Mouse (Mus musculus) stomach, embryonic 16.5 days (tissue): ENCODE data around the gene Tacc3. TPM values are rescaled to one million over a fixed set of nuclear protein-coding genes. Genes with fewer than 3 reads are reported as not detected.
A peak's percentile ranks its signal among the peaks of the same experiment; 100 is the strongest.

Experiments used
- ATAC-seq: fragments of 200-750 bp; cut with Nextera tagmentation; 2 replicates; pipeline ENCODE4 v1.8.0; 2017; ENCODE audit warnings: moderate number of reproducible peaks, moderate TSS enrichment; ENCODE audit not compliant: insufficient read depth, low FRiP score
- H3K27ac ChIP-seq: fragments of 300-500 bp; sonication (generic); 2 replicates; pipeline ENCODE4 v1.5.1; 2014; ENCODE audit warnings: low read length
- H3K27me3 ChIP-seq: fragments of 300-500 bp; sonication (generic); 2 replicates; pipeline ENCODE4 v1.6.1; 2014; ENCODE audit warnings: low read length, control low read depth, mixed read lengths; ENCODE audit not compliant: control insufficient read depth, insufficient read depth
- H3K36me3 ChIP-seq: fragments of 300-500 bp; sonication (generic); 2 replicates; pipeline ENCODE4 v1.6.1; 2014; ENCODE audit warnings: low read length; ENCODE audit not compliant: control insufficient read depth, insufficient read depth
- H3K4me1 ChIP-seq: fragments of 300-500 bp; sonication (generic); 2 replicates; pipeline ENCODE4 v1.6.1; 2014; ENCODE audit warnings: low read length, control low read depth, mixed read lengths; ENCODE audit not compliant: control insufficient read depth, insufficient read depth
- H3K4me2 ChIP-seq: fragments of 300-500 bp; sonication (generic); 2 replicates; pipeline ENCODE4 v1.6.1; 2014; ENCODE audit warnings: low read depth, low read length, mixed read lengths
- H3K4me3 ChIP-seq: fragments of 300-500 bp; sonication (generic); replicated peaks from 2 replicates; pipeline ENCODE4 v1.5.1; 2014; ENCODE audit warnings: mild to moderate bottlenecking, low read length
- H3K9ac ChIP-seq: fragments of 300-500 bp; sonication (generic); 2 replicates; pipeline ENCODE4 v1.6.1; 2014; ENCODE audit warnings: low read length
- H3K9me3 ChIP-seq: fragments of 300-500 bp; sonication (generic); replicated peaks from 2 replicates; pipeline ENCODE4 v1.6.1; 2016; ENCODE audit warnings: low read length, control low read depth; ENCODE audit not compliant: control insufficient read depth
- WGBS: fragments of 180-500 bp; shearing (Covaris S2); extraction: QIAGEN DNeasy Blood & Tissue Kit; methylation state at CpG from one replicate; pipeline ENCODE4 v1.1.7; 2014; 5-methylcytosine and 5-hydroxymethylcytosine counted together
- polyA plus RNA-seq: library from polyadenylated mRNA; unstranded; fragments of >200 nt; fragmentation: Nextera tagmentation; extraction: Ambion mirVana; gene quantifications from 2 replicates; pipeline ENCODE4 v1.2.1, GENCODE M21; 2015

Tacc3 gene
- polyA plus RNA-seq, 1 experiment from 2014 or later, result 145 TPM

DNA sequence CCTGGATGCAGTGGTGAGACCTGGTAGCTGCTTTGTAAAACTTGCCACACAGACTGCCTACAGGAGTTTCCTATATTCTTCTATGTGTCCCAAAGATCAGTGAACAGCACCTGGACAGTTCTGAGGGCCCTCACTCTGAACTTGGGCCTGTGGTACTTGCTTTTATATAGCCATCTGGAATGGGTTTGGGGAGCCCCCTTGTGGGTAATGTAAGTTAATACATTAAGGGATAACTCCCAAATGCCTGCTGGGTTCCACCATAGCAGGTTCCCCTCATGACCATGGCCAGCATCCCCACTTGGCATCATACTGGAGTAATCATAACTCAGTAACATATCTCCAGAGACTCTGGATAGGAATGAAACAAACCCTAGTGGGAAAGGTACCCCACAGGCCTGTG lies 10.3 kb downstream of the Tacc3 start:
- Histone ChIP-seq H3K4me1 (no peaks in the 10 kb centered on the region), H3K9me3 (no peaks in the 10 kb centered on the region), H3K36me3 (peaks cover 13% of the 10 kb centered on the region), H3K27me3 (no peaks in the 10 kb centered on the region), H3K9ac (no peak overlapping the region), H3K27ac (no peak overlapping the region), H3K4me2 (no peak overlapping the region), H3K4me3 (no peak overlapping the region)
- no peak for ATAC-seq

DNA sequence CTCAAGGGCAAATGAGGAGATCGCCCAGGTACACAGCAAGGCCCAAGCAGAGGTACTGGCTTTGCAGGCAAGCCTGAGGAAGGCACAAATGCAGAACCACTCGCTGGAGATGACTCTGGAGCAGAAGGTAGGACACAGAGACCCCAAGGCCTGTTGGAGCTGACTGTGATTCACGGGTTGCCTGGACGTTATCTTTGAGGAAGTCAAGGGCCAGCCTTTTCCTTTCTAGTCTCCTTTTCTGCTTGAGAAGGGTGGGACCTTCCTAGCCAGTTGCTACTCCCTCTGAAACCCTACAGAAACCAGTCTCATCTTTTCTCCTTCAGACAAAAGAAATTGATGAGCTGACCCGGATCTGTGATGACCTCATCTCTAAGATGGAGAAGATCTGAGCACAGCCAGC lies 13.7 kb downstream of the Tacc3 start:
- H3K27ac ChIP-seq, result no peak overlapping the region
- no peak for ATAC-seq
- no peak overlapping the region for H3K4me3 ChIP-seq
- H3K9me3 ChIP-seq, result no peaks in the 10 kb centered on the region
- H3K9ac ChIP-seq, result no peak overlapping the region
- H3K27me3 ChIP-seq, result no peaks in the 10 kb centered on the region
- WGBS, result 67% methylated on average over 5 of the region's 5 CpGs
- no peak overlapping the region for H3K4me2 ChIP-seq
- no peaks in the 10 kb centered on the region for H3K4me1 ChIP-seq
- H3K36me3 ChIP-seq, result peaks cover 13% of the 10 kb centered on the region

DNA sequence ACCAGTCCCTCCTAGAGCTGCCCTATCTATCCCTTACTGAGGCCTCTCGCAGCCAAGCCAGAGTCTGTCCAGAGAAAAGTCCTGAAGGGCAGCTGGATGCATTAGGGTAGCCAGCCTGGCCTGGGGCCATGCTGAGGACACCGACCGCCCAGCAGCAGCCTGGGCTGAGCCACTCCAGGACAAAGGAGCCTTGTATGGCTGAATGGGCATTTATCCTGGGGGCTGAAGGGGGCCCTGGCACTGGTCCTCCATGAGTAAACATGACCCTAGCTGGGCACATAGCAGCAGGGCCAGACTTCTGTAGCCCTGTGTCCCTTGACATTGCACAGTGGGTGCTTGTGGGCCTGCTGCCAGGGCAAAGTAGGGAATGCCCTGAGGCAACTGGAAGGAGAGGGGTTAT lies 16.5 kb downstream of the Tacc3 start:
- 81% methylated on average over 3 of the region's 3 CpGs for WGBS
- peak; percentile 64; the same call in 1 of the 2 replicates for ATAC-seq
- Histone ChIP-seq H3K9ac (no peak overlapping the region), H3K27me3 (no peaks in the 10 kb centered on the region), H3K9me3 (no peaks in the 10 kb centered on the region), H3K4me2 (no peak overlapping the region), H3K27ac (no peak overlapping the region), H3K4me3 (no peak overlapping the region), H3K36me3 (peaks cover under 1% of the 10 kb centered on the region; the same call in 1 of the 2 replicates), H3K4me1 (no peaks in the 10 kb centered on the region)

DNA sequence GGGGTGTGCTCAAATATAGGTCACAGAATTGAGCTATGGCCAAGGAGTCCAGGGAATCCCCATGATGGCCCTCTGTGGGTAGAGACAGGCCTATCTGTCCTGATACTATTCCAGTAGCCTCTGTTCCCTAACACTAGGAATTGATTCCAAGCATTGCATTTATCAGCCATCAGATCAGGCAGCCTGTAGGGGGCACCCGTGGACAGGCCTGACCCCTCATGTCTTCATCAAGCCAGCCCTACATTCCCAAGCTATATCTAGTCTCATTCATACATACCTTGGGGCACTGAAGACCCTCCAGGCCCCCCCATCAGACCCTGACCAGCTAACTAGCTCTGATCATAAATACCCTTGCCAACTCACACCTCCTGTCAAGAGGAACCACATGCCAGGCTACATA lies 18.0 kb downstream of the Tacc3 start:
- no peak overlapping the region for H3K4me3 ChIP-seq
- H3K4me1 ChIP-seq, result no peaks in the 10 kb centered on the region
- 0% methylated on average over 1 of the region's 1 CpGs for WGBS
- H3K36me3 ChIP-seq, result no peaks in the 10 kb centered on the region
- no peak for ATAC-seq
- no peak overlapping the region for H3K27ac ChIP-seq
- no peak overlapping the region for H3K4me2 ChIP-seq
- no peaks in the 10 kb centered on the region for H3K27me3 ChIP-seq
- H3K9ac ChIP-seq, result no peak overlapping the region
- no peaks in the 10 kb centered on the region for H3K9me3 ChIP-seq

DNA sequence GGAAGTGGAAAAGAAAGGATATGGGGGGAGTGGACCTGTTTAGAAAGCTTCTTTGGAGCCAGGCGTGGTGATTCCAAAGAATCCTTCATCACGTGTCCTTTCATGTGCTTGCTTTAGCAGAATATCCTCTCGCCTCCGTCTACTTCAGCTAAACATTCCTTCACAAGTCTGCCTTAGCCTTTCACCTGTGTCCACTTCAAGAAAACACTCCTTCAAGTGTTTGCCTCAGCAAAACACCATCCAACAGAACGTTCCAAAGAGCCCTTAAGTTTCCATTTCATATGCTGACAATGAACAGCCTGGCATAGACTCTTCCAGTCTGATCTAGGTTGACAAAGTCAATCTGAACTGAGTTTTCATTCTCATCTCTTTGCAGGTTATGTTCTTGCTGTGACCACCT lies 20.3 kb downstream of the Tacc3 start:
- no peak overlapping the region for H3K27ac ChIP-seq
- WGBS, result 73% methylated on average over 5 of the region's 5 CpGs
- no peaks in the 10 kb centered on the region for H3K36me3 ChIP-seq
- H3K4me1 ChIP-seq, result no peaks in the 10 kb centered on the region
- H3K4me3 ChIP-seq, result no peak overlapping the region
- H3K27me3 ChIP-seq, result no peaks in the 10 kb centered on the region
- no peak overlapping the region for H3K9ac ChIP-seq
- no peak overlapping the region for H3K4me2 ChIP-seq
- H3K9me3 ChIP-seq, result no peaks in the 10 kb centered on the region
- no peak for ATAC-seq

DNA sequence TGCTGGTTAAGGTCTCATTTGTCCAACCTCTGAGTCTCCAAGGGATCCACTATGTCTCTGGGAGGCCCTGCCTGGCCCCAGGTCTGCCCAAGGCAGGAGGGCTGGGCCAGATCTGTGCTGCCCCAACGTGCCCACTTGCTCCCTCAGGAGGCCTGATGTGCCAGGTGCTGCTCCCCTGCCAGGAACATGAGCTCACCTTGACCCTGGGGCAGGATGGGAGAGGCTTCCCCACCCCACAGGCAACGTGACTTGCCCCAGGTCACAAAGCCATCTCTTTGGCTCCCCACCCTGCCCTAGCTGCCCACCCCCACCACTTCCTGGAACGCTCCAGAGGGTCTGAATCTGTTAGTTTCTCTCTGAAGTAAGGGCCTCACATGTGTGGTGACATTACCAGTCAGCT lies 23.1 kb downstream of the Tacc3 start:
- Histone ChIP-seq H3K4me2 (no peak overlapping the region), H3K4me1 (no peaks in the 10 kb centered on the region), H3K9ac (no peak overlapping the region), H3K9me3 (no peaks in the 10 kb centered on the region), H3K36me3 (no peaks in the 10 kb centered on the region), H3K27me3 (no peaks in the 10 kb centered on the region), H3K27ac (peak overlapping the region; percentile 33; the same call in 1 of the 2 replicates), H3K4me3 (no peak overlapping the region)
- ATAC-seq, result no peak
- WGBS, result 49% methylated on average over 3 of the region's 3 CpGs

DNA sequence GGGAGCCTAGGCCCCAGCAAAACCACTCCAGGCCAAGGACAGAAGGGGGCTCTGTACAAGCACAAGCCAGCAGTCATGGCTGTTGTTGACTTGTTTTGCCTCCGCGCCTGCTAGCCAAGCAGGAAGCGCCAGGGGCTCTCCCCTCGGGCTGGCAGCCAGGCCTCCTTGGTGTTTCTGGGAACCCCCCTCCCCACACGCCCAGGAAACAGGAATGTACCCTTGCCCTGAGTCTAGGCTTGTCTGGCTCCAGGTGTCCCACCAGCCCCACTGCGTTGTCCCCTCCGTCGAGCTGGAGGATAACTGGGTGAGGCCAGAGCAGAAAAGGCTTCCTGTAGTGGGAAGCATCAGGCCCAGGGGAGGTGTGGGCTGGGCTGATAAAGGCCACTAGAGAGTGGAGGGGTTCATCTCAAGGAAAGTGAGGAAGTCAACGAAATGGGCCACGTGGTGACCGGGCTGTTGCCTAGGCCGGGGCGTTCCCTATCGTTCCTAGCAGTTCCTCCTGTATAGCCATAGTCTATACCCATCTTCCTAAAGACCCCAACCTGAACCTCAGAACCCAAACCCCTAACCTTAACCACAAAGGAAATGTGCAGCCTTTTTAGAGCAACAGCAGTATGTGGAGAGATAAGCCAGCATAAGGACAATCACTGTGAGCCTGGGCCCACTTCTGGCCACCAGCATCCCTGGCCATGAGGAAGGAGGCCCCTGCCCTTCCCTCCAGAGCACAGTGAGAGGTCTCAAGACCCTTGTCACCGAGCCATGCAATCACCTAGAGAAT lies 23.9 kb downstream of the Tacc3 start:
- Histone ChIP-seq H3K4me2 (no peak overlapping the region), H3K36me3 (no peaks in the 10 kb centered on the region), H3K27me3 (no peaks in the 10 kb centered on the region), H3K4me1 (no peaks in the 10 kb centered on the region), H3K27ac (peak overlapping the region; percentile 33; the same call in 1 of the 2 replicates), H3K4me3 (no peak overlapping the region), H3K9me3 (no peaks in the 10 kb centered on the region), H3K9ac (0 out of 2 replicates have a peak overlapping the region, but pooled peaks have one; percentile 24)
- ATAC-seq, result no peak
- WGBS, result 71% methylated on average over 15 of the region's 15 CpGs

DNA sequence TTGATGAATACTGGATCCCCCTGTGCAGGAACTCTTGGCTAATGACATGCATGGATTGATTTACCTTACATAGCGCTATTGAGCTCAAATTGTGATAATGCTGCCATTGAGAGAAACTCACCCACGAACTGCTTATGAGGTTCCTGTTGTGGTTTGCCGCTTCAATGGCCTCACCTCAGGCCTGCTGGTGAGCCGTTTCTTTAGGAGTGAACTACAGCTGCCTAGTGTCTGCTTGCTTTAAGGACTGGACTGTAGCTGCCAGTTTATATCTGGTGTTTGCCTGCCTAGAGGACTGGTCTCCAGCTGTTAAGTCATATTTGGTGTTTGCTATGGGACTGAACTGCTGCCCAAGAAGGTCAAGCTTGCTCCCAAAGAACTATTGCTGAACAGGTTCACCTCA lies 25.0 kb downstream of the Tacc3 start:
- no peak for ATAC-seq
- 77% methylated on average over 4 of the region's 4 CpGs for WGBS
- no peak overlapping the region for H3K4me3 ChIP-seq

DNA sequence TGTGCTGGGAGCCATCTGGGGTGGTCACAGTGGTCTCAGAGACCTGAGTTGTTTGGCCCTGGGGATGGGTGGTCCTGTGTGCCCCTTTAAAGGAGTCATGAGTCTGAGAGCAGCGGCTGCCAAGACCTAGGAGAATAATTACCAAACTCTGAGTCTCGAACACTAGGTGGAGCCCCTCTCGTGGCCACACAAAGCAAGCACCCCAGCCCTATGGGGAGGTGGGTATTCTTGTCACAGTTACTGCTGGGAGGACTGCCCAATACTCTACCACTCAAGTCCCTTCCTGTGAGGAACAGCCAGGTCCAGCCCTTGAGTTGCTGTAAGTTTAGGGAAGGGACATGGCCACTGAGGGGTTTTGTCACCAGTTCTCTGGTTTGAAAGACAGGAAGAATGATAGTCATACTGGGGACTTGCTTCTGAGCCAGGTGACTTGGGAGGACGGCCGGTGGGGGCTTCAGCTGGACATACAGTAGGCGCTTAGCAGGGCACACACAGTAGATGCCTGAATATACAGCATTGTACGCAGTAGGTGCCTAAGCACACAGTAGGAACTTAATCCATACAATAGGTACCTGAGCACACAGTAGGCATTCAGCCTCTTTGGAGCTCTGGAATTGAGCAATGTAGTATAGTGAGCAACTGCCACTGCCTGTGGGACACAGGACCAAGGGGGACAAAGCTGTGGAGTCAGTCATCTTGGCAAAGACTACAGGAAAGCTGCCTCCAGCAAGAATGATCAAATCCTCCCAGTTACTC lies 26.1 kb downstream of the Tacc3 start:
- no peak for ATAC-seq
- Histone ChIP-seq H3K4me2 (no peak overlapping the region), H3K36me3 (no peaks in the 10 kb centered on the region), H3K4me3 (no peak overlapping the region), H3K9me3 (no peaks in the 10 kb centered on the region), H3K27ac (no peak overlapping the region), H3K9ac (no peak overlapping the region), H3K4me1 (peaks cover 4% of the 10 kb centered on the region; the same call in 1 of the 2 replicates), H3K27me3 (no peaks in the 10 kb centered on the region)
- 41% methylated on average over 7 of the region's 7 CpGs for WGBS

More for the DNA sequence above, 25.0 kb downstream of the Tacc3 start:
- no peaks in the 10 kb centered on the region for H3K36me3 ChIP-seq
- no peaks in the 10 kb centered on the region for H3K9me3 ChIP-seq
- no peak overlapping the region for H3K27ac ChIP-seq
- H3K9ac ChIP-seq, result no peak overlapping the region
- H3K27me3 ChIP-seq, result no peaks in the 10 kb centered on the region
- H3K4me1 ChIP-seq, result no peaks in the 10 kb centered on the region
- no peak overlapping the region for H3K4me2 ChIP-seq
